Mouse (Mus musculus): ENCODE measurements around the gene Cdc42bpg. TPM values are rescaled to one million over a fixed set of nuclear protein-coding genes. Genes with fewer than 3 reads are reported as not detected.

Cdc42bpg gene
- under 1 TPM; 0.15 to 0.36 (median 0.26) TPM for polyA plus RNA-seq (2017; shearing (Covaris generic))

- ATAC-seq: peak; percentile 62
Measured at GRCm38 (mm10) chr19:6306137-6306551, at the start of gene Cdc42bpg. TSS of gene Cdc42bpg (plus strand) at chr19:6306456.

GRCm38 (mm10) chr19:6260428-6260827 lies 45.8 kb upstream of the Cdc42bpg start:
- no peak for ATAC-seq

GRCm38 (mm10) chr19:6260946-6261345 lies 45.3 kb upstream of the Cdc42bpg start:
- ATAC-seq: no peak

GRCm38 (mm10) chr19:6261379-6261778 lies 44.9 kb upstream of the Cdc42bpg start:
- ATAC-seq: no peak

GRCm38 (mm10) chr19:6262222-6262621 lies 44.0 kb upstream of the Cdc42bpg start:
- no peak for ATAC-seq

GRCm38 (mm10) chr19:6262839-6263433 lies 43.3 kb upstream of the Cdc42bpg start:
- ATAC-seq: no peak

GRCm38 (mm10) chr19:6264200-6264599 lies 42.1 kb upstream of the Cdc42bpg start:
- ATAC-seq: no peak

GRCm38 (mm10) chr19:6264945-6265344 lies 41.3 kb upstream of the Cdc42bpg start:
- ATAC-seq: no peak

- no peak for ATAC-seq
Measured at GRCm38 (mm10) chr19:6265727-6266182, 40.5 kb upstream of the Cdc42bpg start.

- no peak for ATAC-seq
Measured at GRCm38 (mm10) chr19:6267306-6268169, 38.7 kb upstream of the Cdc42bpg start.

- ATAC-seq: peak; percentile 84
Measured at GRCm38 (mm10) chr19:6268170-6268528, 38.1 kb upstream of the Cdc42bpg start.

- no peak for ATAC-seq
Measured at GRCm38 (mm10) chr19:6268670-6269132, 37.6 kb upstream of the Cdc42bpg start.

GRCm38 (mm10) chr19:6269798-6270475 lies 36.3 kb upstream of the Cdc42bpg start:
- no peak for ATAC-seq

GRCm38 (mm10) chr19:6270661-6271060 lies 35.6 kb upstream of the Cdc42bpg start:
- no peak for ATAC-seq

GRCm38 (mm10) chr19:6271206-6271605 lies 35.0 kb upstream of the Cdc42bpg start:
- no peak for ATAC-seq

GRCm38 (mm10) chr19:6272053-6272452 lies 34.2 kb upstream of the Cdc42bpg start:
- ATAC-seq: no peak

- ATAC-seq: no peak
Measured at GRCm38 (mm10) chr19:6272738-6273137, 33.5 kb upstream of the Cdc42bpg start.

- no peak for ATAC-seq
Measured at GRCm38 (mm10) chr19:6273592-6273991, 32.7 kb upstream of the Cdc42bpg start.

- no peak for ATAC-seq
Measured at GRCm38 (mm10) chr19:6273998-6274608, 32.2 kb upstream of the Cdc42bpg start.

- ATAC-seq: peak; percentile 51
Measured at GRCm38 (mm10) chr19:6275740-6276389, 30.4 kb upstream of the Cdc42bpg start.

GRCm38 (mm10) chr19:6276426-6277421 lies 29.5 kb upstream of the Cdc42bpg start, which contains the start of gene Ehd1:
TSS of gene Ehd1 (plus strand) at chr19:6276725.
- peak; percentile 86 for ATAC-seq
